Mouse (Mus musculus) E14TG2a.4 (cell line): ENCODE data around the gene Pgpep1l.

Source experiments
- CTCF ChIP-seq: conservative IDR thresholded peaks from 2 replicates; pipeline ENCODE4 v1.5.1; 2014; ENCODE audit warnings: low read length
- POU5F1 ChIP-seq: IDR thresholded peaks from 2 replicates; pipeline ENCODE4 v1.6.1; 2014; ENCODE audit warnings: low read length, borderline replicate concordance

- TF ChIP-seq CTCF, result no peak
- TF ChIP-seq POU5F1, result no peak
Observed at GRCm38 (mm10) chr7:68241205-68241604, 22.8 kb downstream of the Pgpep1l start.
